Mouse (Mus musculus) adrenal gland, postnatal 25 days (tissue): Measurements from ENCODE around the gene Bcs1l. TPM values are rescaled to one million over a fixed set of nuclear protein-coding genes. Genes with fewer than 3 reads are reported as not detected.

ENCODE experiments used
- microRNA-seq, 2 experiments: library from miRNA; unstranded; fragments of <30 nt; microRNA quantifications; one replicate each; pipeline ENCODE4 v1.2.0; 2021
- total RNA-seq: library from RNA; stranded (reverse); gene quantifications from 2 replicates; pipeline ENCODE4 v1.2.3, GENCODE M21; 2021

Bcs1l gene
- total RNA-seq, 1 experiment from 2014 or later = 30.3 TPM

Small RNA genes lying within 50 kb of the gene (microRNA-seq; reads per million reads assigned to microRNA genes)
- 0 reads per million in 2 experiments for gene Gm25035

Other genes starting within 250 kb of the Bcs1l start
- gene Catip, start 226.2 kb upstream of the Bcs1l start, total RNA-seq = 0.67 TPM in 2 replicates
- gene Slc11a1, start 213.1 kb upstream of the Bcs1l start, total RNA-seq = 5.8 and 11.4 TPM in 2 replicates
- 168 and 179 TPM in 2 replicates for gene Ctdsp1, start 196.8 kb upstream of the Bcs1l start, total RNA-seq
- gene Vil1, start 178.9 kb upstream of the Bcs1l start, total RNA-seq = 1.6 TPM in 2 replicates
- gene Cnot9, start 82.2 kb upstream of the Bcs1l start, total RNA-seq = 26.3 and 27.2 TPM in 2 replicates
- 0.24 and 0.82 TPM in 2 replicates for gene Plcd4, start 45.4 kb upstream of the Bcs1l start, total RNA-seq
- 16.5 and 25.3 TPM in 2 replicates for gene Usp37, start 44.0 kb upstream of the Bcs1l start, total RNA-seq
- 15.7 and 17.7 TPM in 2 replicates for gene Zfp142, start within 50 bp of the Bcs1l start, total RNA-seq
- gene Rnf25, start 13.1 kb downstream of the Bcs1l start, total RNA-seq = 46.4 and 56.7 TPM in 2 replicates
- 3.7 and 4.2 TPM in 2 replicates for gene Stk36, start 13.2 kb downstream of the Bcs1l start, total RNA-seq
- gene Ttll4, start 73.5 kb downstream of the Bcs1l start, total RNA-seq = 22.0 and 26.5 TPM in 2 replicates
- gene Cyp27a1, start 125.3 kb downstream of the Bcs1l start, total RNA-seq = 15.5 and 16.1 TPM in 2 replicates
- not detected in 2 replicates for gene Prkag3, start 160.9 kb downstream of the Bcs1l start, total RNA-seq
- gene Wnt6, start 183.6 kb downstream of the Bcs1l start, total RNA-seq = 1.8 and 2.5 TPM in 2 replicates
- 0.27 TPM in 1 of 2 replicates, not detected in the other for gene Wnt10a, start 203.2 kb downstream of the Bcs1l start, total RNA-seq